Mouse (Mus musculus) layer of hippocampus, postnatal 10 days (tissue): ENCODE data around the gene Isyna1. TPM values are rescaled to one million over a fixed set of nuclear protein-coding genes. Genes with fewer than 3 reads are reported as not detected.

Experiments used
- total RNA-seq, 2 experiments: library from RNA; stranded (reverse); gene quantifications; 2 replicates each; pipeline ENCODE4 v1.2.3; 2021

Gene Isyna1
- total RNA-seq, 2 experiments from 2014 or later, result 56.5 to 57.8 TPM

Other genes starting within 250 kb of the Isyna1 start
- gene Upf1, start 241.1 kb upstream of the Isyna1 start, total RNA-seq, result 10 to 100 TPM; 50.8 to 51.0 TPM
- gene Comp, start 220.8 kb upstream of the Isyna1 start, total RNA-seq, result under 1 TPM in 1 of 2 experiments, not detected in 1; 0.31 TPM
- gene Crtc1, start 154.8 kb upstream of the Isyna1 start, total RNA-seq, result 100 to 1,000 TPM; 103 to 114 TPM
- 10 to 100 TPM; 35.6 to 38.4 TPM for gene Klhl26, start 117.4 kb upstream of the Isyna1 start, total RNA-seq
- gene Tmem59l, start 107.0 kb upstream of the Isyna1 start, total RNA-seq, result 100 to 1,000 TPM; 174 to 175 TPM
- 10 to 100 TPM; 21.3 to 22.0 TPM for gene Crlf1, start 101.2 kb upstream of the Isyna1 start, total RNA-seq
- gene Rex1bd, start 87.6 kb upstream of the Isyna1 start, total RNA-seq, result 100 to 1,000 TPM in 1 of 2 experiments, 10 to 100 TPM in 1; 97.8 to 106 TPM
- 1,000 to 10,000 TPM in 1 of 2 experiments, 100 to 1,000 TPM in 1; 916 to 1,148 TPM for gene Uba52, start 83.6 kb upstream of the Isyna1 start, total RNA-seq
- 100 to 1,000 TPM; 337 to 361 TPM for gene Fkbp8, start 66.6 kb upstream of the Isyna1 start, total RNA-seq
- 10 to 100 TPM; 33.1 to 35.3 TPM for gene Kxd1, start 66.4 kb upstream of the Isyna1 start, total RNA-seq
- 10 to 100 TPM; 15.8 to 16.4 TPM for gene Ell, start 54.9 kb upstream of the Isyna1 start, total RNA-seq
- 100 to 1,000 TPM; 225 to 240 TPM for gene Ssbp4, start 14.5 kb downstream of the Isyna1 start, total RNA-seq
- 1 to 10 TPM in 1 of 2 experiments, under 1 TPM in 1; 0.96 to 2.3 TPM for gene Lrrc25, start 21.8 kb downstream of the Isyna1 start, total RNA-seq
- not detected for gene Gdf15, start 38.1 kb downstream of the Isyna1 start, total RNA-seq
- gene Pgpep1, start 66.0 kb downstream of the Isyna1 start, total RNA-seq, result 10 to 100 TPM; 25.8 to 31.9 TPM
- gene Lsm4, start 78.9 kb downstream of the Isyna1 start, total RNA-seq, result 10 to 100 TPM; 72.3 to 76.5 TPM
- gene Jund, start 104.6 kb downstream of the Isyna1 start, total RNA-seq, result 100 to 1,000 TPM; 166 to 187 TPM
- gene Iqcn, start 109.1 kb downstream of the Isyna1 start, total RNA-seq, result under 1 TPM in 1 of 2 experiments, not detected in 1; 0.07 TPM
- gene Gm3336, start 124.2 kb downstream of the Isyna1 start, total RNA-seq, result not detected
- under 1 TPM; 0.51 to 0.64 TPM for gene Pde4c, start 129.3 kb downstream of the Isyna1 start, total RNA-seq
- 100 to 1,000 TPM; 584 to 714 TPM for gene Rab3a, start 160.3 kb downstream of the Isyna1 start, total RNA-seq
- 10 to 100 TPM; 45.3 to 49.9 TPM for gene Mpv17l2, start 166.6 kb downstream of the Isyna1 start, total RNA-seq
- 100 to 1,000 TPM; 170 to 174 TPM for gene Pik3r2, start 182.3 kb downstream of the Isyna1 start, total RNA-seq
- gene Mast3, start 210.7 kb downstream of the Isyna1 start, total RNA-seq, result 100 to 1,000 TPM; 179 to 186 TPM
- under 1 TPM; 0.30 to 0.38 TPM for gene Il12rb1, start 214.1 kb downstream of the Isyna1 start, total RNA-seq
- 10 to 100 TPM; 15.7 to 18.1 TPM for gene Arrdc2, start 245.3 kb downstream of the Isyna1 start, total RNA-seq